Mouse (Mus musculus): ENCODE data around the gene Riox1. TPM values are rescaled to one million over a fixed set of nuclear protein-coding genes. Genes with fewer than 3 reads are reported as not detected.
"Not testable (repeated sequence)": the region's sequence is repeated elsewhere in the genome, so short reads cannot be mapped to it uniquely, and the experiment has no call there.

Riox1 gene
- total RNA-seq (2015; ENCODE audit: low replicate concordance) (5.4 and 6.3 TPM in 2 replicates), total RNA-seq (2017; ENCODE audit: low replicate concordance) (3.3 and 3.9 TPM in 2 replicates)

- peak; percentile 60 for ATAC-seq (replicated peaks; ENCODE audit: low FRiP score, poor library complexity, severe bottlenecking)
These were observed at the start of gene Riox1 for GRCm38 (mm10) chr12:83950493-83950839. Riox1 (plus strand) TSS chr12:83950608.

GRCm38 (mm10) chr12:83910451-83910850 is 40.0 kb upstream of the Riox1 start:
- ATAC-seq (replicated peaks; ENCODE audit: low FRiP score, poor library complexity, severe bottlenecking) = no peak

DNA sequence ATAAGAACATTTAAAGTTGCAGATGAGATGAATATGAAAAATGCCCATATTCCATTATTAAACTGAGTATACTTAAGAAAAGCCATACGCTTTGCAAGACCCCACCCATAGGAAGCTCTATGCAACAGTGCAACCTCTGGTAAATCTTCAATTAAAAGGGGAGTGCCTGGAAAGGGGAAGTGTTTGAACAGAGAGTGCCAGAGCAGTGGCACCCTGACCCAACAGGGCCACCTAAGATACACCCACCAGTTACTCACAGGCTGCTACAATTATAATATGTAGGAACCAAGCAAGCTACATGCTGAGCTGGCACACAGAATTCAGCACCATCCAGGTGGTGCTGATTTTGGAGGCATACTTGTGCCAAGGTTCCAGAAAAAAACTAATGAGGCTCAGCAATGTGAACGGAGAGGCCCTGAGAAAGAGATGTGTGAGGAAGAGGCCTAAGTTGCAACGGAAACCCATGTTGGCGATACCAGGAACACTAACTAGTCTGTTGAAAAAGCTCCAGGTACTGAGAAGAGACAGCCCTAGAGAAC is 36.1 kb upstream of the Riox1 start:
- no peak for ATAC-seq (replicated peaks; ENCODE audit: low FRiP score, poor library complexity, severe bottlenecking)

DNA sequence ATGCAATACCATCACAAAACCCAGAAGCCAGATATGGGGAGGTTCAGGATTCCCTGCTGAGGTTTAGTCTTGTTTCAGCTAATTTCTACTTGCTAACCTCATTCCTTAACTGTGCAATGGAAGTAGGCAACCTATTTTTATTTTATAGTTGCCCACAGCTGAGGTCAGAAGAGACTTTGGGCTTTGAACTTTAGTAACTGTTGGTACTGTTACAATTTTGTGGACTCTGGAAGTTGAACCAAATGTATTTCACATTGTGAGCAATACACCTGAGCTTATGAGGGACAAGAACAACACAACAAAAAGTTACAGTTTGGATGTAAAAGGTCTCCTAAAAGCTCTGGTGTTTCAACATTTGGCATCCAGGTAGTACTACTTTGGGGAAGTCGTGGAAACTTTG is 35.6 kb upstream of the Riox1 start:
- ATAC-seq (replicated peaks; ENCODE audit: low FRiP score, poor library complexity, severe bottlenecking) = no peak

DNA sequence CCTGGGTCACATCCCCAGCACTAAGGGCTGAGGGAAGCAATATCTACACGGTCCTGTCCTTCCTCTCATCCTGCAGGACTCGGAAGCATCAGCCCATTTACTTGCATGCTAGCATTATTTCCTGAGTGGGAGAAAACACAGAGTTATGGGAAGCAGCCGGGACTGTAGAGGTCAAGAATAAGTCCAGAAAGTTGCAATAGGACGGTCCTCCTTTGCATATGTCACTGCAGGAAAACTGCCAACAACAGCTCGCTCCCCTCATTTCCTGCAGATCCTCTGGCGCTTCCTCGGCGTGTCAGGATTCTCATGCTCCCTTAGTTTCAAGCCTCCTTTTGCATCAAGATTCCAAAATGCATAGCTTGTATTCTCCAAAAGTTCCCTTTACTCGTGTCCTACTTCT is 33.5 kb upstream of the Riox1 start:
- ATAC-seq (replicated peaks; ENCODE audit: low FRiP score, poor library complexity, severe bottlenecking) = no peak

GRCm38 (mm10) chr12:83920721-83921441 is 29.5 kb upstream of the Riox1 start:
- ATAC-seq (replicated peaks; ENCODE audit: low FRiP score, poor library complexity, severe bottlenecking) = no peak

DNA sequence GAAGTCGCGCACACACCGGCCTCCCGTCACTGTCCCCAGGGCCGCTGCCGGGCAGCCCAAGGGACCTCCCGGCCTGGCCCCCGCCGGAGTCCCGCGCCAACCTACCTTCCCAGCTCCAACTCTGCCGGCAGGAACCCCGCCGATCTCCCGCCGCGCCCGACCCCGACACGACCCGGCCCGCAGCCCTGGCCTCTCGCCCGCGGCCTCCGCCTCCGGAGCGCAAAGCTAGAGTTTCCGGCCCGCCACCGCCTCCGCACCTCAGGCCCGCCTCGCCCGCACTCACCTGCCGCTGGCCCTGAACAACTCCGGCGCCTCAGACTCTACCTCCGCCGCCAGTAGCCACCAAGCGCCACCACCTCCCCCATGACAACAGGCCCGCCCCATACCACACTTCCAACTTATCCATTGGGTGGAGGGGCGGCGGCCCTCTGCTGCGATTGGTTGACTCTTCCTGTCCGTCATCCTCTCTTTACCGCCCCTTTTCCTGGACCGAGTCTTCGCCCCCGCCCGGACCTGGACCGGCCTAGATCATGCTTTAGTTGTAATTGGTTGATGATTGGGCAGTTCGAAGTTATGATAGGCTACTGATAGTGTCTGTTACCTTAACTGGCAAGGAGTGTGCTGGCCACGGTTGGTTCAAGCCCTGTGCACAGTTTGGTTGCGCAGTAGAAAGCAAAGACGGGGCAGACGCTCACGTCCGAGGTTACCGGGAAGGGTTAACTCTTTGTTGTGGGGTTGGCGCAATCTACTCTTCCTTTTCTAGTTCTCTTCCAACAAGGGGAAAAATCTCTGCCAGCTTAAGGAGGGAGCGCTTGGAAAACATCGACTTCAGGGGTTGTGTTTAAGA is 28.6 kb upstream of the Riox1 start, which contains the start of gene Numb:
Gene Numb (minus strand): TSS at position 400 of the 847 bp plus-strand sequence.
- ATAC-seq (replicated peaks; ENCODE audit: low FRiP score, poor library complexity, severe bottlenecking) = peak; percentile 99

- ATAC-seq (replicated peaks; ENCODE audit: low FRiP score, poor library complexity, severe bottlenecking) = no peak
These were observed 27.5 kb upstream of the Riox1 start for GRCm38 (mm10) chr12:83922724-83923485.

DNA sequence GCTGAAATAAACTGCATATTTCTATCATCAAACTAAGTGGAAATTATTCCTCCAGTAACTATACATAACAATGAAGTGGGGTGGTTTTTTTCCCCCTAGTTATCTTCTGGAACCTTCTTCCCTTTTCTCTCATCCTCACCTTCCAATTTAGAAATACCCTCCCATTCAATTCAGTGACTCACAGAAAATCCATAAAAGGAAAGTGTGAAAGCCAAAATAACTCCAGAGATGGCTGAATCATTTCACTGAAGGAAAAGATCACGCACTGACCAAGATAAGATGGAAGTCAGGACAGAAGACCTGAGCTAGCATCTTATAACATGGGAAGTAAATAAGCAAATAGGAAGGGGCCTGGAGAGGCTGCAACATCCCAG is 26.9 kb upstream of the Riox1 start:
- ATAC-seq (replicated peaks; ENCODE audit: low FRiP score, poor library complexity, severe bottlenecking) = no peak

- no peak for ATAC-seq (replicated peaks; ENCODE audit: low FRiP score, poor library complexity, severe bottlenecking)
These were observed 26.1 kb upstream of the Riox1 start for GRCm38 (mm10) chr12:83924332-83924731.

DNA sequence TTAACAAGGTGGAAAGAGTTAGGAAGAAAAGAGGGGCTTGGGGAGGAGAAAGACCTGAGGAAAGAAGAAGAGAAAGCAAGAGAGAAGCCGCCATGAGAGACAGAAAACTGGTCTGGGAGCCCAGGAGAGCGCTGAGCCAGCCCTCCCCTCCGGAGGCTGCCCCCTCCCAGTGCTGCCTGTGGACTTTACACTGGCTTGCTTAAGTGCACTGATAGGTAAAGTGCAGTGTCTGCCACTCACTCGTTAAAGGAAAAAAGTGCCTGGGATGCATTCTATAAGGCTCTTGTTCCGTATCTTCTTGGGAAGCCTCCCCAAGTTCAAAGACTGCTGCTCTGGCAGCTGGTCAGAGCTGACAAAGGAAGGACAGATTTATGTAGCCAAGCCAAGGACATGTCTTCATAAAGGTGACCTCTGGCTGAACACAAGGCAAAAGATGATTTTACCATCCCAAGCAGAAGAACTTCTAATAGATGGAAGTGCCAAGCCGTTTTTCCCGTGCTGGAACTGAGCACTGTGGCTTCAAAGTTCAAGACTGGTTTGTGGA is 25.2 kb upstream of the Riox1 start:
- ATAC-seq (replicated peaks; ENCODE audit: low FRiP score, poor library complexity, severe bottlenecking) = no peak

DNA sequence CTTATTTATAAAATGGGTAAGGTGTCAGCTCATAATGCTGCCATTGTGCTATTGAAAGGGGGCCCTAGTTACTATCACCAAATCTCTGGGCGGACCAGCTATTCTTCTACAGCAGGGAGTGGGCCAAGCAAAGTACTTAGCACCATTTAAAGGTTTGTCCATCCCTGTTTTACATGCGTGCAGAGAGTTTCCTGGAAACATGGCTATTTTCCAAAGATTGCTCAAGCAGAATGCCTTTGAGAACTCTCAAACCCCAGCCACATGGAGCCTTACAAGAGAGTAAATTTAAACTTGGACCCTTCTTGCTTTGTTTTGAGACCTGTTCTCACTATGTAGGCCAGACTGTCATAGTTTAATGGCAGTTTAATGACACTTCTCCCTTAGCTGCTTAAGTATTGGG is 24.3 kb upstream of the Riox1 start:
- no peak for ATAC-seq (replicated peaks; ENCODE audit: low FRiP score, poor library complexity, severe bottlenecking)

- no peak for ATAC-seq (replicated peaks; ENCODE audit: low FRiP score, poor library complexity, severe bottlenecking)
These were observed 22.7 kb upstream of the Riox1 start for GRCm38 (mm10) chr12:83927747-83928146.

DNA sequence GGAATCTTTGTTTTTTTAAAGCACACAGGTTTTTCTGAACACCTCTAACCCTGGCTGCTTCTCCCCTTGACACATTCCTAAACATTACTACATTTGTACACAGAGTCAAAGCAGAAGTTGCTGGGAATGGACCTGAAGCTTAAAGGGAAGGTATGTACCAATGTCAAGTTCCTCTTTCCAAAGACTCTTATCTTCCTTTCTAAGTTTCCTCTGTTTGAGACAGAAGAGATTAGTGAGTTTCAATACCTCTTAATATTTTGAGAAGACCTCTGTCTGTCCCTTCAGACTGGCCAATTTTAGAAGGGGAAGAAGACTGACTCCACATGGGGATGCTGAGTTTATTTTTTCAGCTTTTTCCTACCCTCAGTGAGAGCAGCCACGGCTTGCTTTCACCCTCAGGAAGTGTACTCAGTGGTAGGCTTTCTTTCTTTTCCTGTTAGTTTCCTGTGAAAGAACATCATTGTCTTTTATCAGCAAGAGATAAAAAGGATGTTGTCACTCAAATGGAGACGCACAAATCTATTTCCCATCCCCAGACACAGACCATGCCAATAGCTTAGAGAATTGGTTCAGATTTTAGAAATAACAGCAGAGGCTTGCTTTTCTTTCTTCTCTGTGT is 21.1 kb upstream of the Riox1 start:
- no peak for ATAC-seq (replicated peaks; ENCODE audit: low FRiP score, poor library complexity, severe bottlenecking)

DNA sequence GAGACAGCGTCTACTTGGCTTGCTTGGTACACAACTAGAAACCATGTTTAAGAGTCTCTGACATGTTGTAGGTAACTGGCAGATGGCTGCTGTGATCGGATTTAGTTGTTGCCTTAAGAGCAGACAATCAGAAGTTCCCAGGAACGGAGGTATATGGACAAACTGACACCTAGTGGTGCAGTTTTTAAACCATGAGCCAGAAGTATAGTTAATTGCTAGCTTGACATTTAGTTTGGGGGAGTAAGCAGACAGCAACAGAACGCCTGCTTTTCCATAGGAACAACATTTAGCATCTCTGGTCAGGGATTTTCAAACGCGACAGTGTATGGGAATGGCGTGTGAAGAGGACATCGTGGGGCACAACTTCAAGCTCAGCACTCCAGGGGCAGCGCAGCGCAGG is 12.8 kb upstream of the Riox1 start:
- ATAC-seq (replicated peaks; ENCODE audit: low FRiP score, poor library complexity, severe bottlenecking) = no peak

- not testable (repeated sequence) for ATAC-seq (replicated peaks; ENCODE audit: low FRiP score, poor library complexity, severe bottlenecking)
These were observed 11.8 kb upstream of the Riox1 start for GRCm38 (mm10) chr12:83938592-83938991.

DNA sequence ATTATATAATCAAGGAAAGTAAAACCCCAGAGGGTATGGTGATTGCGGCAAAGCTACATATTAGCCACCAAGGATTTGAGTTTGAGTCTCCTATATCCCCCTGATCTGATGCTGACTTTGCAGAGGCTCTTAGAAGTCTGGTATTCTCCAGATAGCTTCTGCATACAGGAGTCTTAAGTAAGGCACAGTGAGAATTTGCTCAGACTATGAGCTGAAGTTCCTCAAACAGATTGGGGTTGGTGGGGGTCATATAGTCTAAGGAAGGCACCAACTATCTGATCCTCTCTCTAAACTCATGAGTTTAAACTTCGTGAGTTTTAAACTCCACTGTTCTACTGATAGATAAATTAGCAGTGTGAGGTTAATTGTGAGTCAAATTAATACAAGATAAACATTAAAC is 11.1 kb upstream of the Riox1 start:
- ATAC-seq (replicated peaks; ENCODE audit: low FRiP score, poor library complexity, severe bottlenecking) = no peak

GRCm38 (mm10) chr12:83940031-83940430 is 10.4 kb upstream of the Riox1 start:
- ATAC-seq (replicated peaks; ENCODE audit: low FRiP score, poor library complexity, severe bottlenecking) = no peak

DNA sequence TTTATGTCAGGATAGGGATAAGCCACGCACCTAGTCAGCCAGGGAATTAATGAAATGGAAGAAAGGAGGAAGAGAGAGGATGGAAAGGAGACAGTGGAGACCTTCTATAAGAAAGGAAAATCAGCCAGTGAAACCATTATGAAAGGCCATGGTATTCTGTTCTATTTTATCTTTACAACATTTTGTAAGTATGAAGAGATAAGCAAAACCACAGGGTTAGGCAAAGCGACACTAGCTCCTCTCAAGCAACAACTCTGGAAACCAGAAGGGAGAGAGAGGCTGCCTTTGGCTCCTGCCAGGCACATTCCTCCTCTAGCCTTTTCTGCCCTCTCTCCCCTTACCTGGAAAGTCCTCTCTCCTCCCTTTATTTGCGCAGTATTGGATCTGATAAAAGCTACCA is 8.5 kb upstream of the Riox1 start:
- ATAC-seq (replicated peaks; ENCODE audit: low FRiP score, poor library complexity, severe bottlenecking) = no peak
